Mouse (Mus musculus): ENCODE results near the gene Arhgef10l. TPM values are rescaled to one million over a fixed set of nuclear protein-coding genes. Genes with fewer than 3 reads are reported as not detected.

Arhgef10l gene
- polyA plus RNA-seq, 1 experiment = 85.4 TPM

- Histone ChIP-seq H3K4me1 (ENCODE audit: control insufficient read depth, insufficient read depth, low read length) (no peaks in the 10 kb centered on the region), H3K4me3 (ENCODE audit: insufficient read depth, low read length) (no peak overlapping the region), H3K27ac (ENCODE audit: insufficient read depth, low read depth, low read length) (no peak overlapping the region)
- no peak for TF ChIP-seq POLR2A (IDR thresholded peaks at IDR 0.05; ENCODE audit: borderline replicate concordance, low read depth, low read length)
These were observed 145.1 kb downstream of the Arhgef10l start for GRCm38 (mm10) chr4:140520719-140521118.

- TF ChIP-seq CTCF (IDR thresholded peaks at IDR 0.05; ENCODE audit: low read depth, low read length) (no peak), POLR2A (IDR thresholded peaks at IDR 0.05; ENCODE audit: borderline replicate concordance, low read depth, low read length) (no peak)
- no peak overlapping the region for H3K27ac ChIP-seq (ENCODE audit: insufficient read depth, low read depth, low read length)
- H3K4me1 ChIP-seq (ENCODE audit: control insufficient read depth, insufficient read depth, low read length) = no peaks in the 10 kb centered on the region
- H3K4me3 ChIP-seq (ENCODE audit: insufficient read depth, low read length) = no peak overlapping the region
These were observed 152.0 kb downstream of the Arhgef10l start for GRCm38 (mm10) chr4:140513797-140514196.

GRCm38 (mm10) chr4:140509856-140510255, 156.0 kb downstream of the Arhgef10l start:
- TF ChIP-seq POLR2A (IDR thresholded peaks at IDR 0.05; ENCODE audit: borderline replicate concordance, low read depth, low read length) = no peak
- no peak for TF ChIP-seq CTCF (IDR thresholded peaks at IDR 0.05; ENCODE audit: low read depth, low read length)
- H3K4me1 ChIP-seq (ENCODE audit: control insufficient read depth, insufficient read depth, low read length) = no peaks in the 10 kb centered on the region
- H3K27ac ChIP-seq (ENCODE audit: insufficient read depth, low read depth, low read length) = no peak overlapping the region
- no peak overlapping the region for H3K4me3 ChIP-seq (ENCODE audit: insufficient read depth, low read length)

- no peak overlapping the region for H3K27ac ChIP-seq (ENCODE audit: insufficient read depth, low read depth, low read length)
- no peak for TF ChIP-seq POLR2A (IDR thresholded peaks at IDR 0.05; ENCODE audit: borderline replicate concordance, low read depth, low read length)
- no peaks in the 10 kb centered on the region for H3K4me1 ChIP-seq (ENCODE audit: control insufficient read depth, insufficient read depth, low read length)
- no peak overlapping the region for H3K4me3 ChIP-seq (ENCODE audit: insufficient read depth, low read length)
These were observed 158.6 kb downstream of the Arhgef10l start for GRCm38 (mm10) chr4:140507172-140507714.

- H3K4me1 ChIP-seq (ENCODE audit: control insufficient read depth, insufficient read depth, low read length) = no peaks in the 10 kb centered on the region
- TF ChIP-seq POLR2A (IDR thresholded peaks at IDR 0.05; ENCODE audit: borderline replicate concordance, low read depth, low read length) (no peak), CTCF (IDR thresholded peaks at IDR 0.05; ENCODE audit: low read depth, low read length) (no peak)
- no peak overlapping the region for H3K4me3 ChIP-seq (ENCODE audit: insufficient read depth, low read length)
- no peak overlapping the region for H3K27ac ChIP-seq (ENCODE audit: insufficient read depth, low read depth, low read length)
These were observed 160.2 kb downstream of the Arhgef10l start for GRCm38 (mm10) chr4:140505608-140506002.

- no peak overlapping the region for H3K27ac ChIP-seq (ENCODE audit: insufficient read depth, low read depth, low read length)
- TF ChIP-seq CTCF (IDR thresholded peaks at IDR 0.05; ENCODE audit: low read depth, low read length) = no peak
- no peak for TF ChIP-seq POLR2A (IDR thresholded peaks at IDR 0.05; ENCODE audit: borderline replicate concordance, low read depth, low read length)
- no peak overlapping the region for H3K4me3 ChIP-seq (ENCODE audit: insufficient read depth, low read length)
- no peaks in the 10 kb centered on the region for H3K4me1 ChIP-seq (ENCODE audit: control insufficient read depth, insufficient read depth, low read length)
These were observed 160.7 kb downstream of the Arhgef10l start for GRCm38 (mm10) chr4:140504921-140505607.

GRCm38 (mm10) chr4:140504067-140504913, 161.5 kb downstream of the Arhgef10l start:
- no peak for TF ChIP-seq POLR2A (IDR thresholded peaks at IDR 0.05; ENCODE audit: borderline replicate concordance, low read depth, low read length)
- no peak for TF ChIP-seq CTCF (IDR thresholded peaks at IDR 0.05; ENCODE audit: low read depth, low read length)
- no peaks in the 10 kb centered on the region for H3K4me1 ChIP-seq (ENCODE audit: control insufficient read depth, insufficient read depth, low read length)
- no peak overlapping the region for H3K4me3 ChIP-seq (ENCODE audit: insufficient read depth, low read length)
- H3K27ac ChIP-seq (ENCODE audit: insufficient read depth, low read depth, low read length) = no peak overlapping the region

- Histone ChIP-seq H3K27ac (ENCODE audit: insufficient read depth, low read depth, low read length) (no peak overlapping the region), H3K4me1 (ENCODE audit: control insufficient read depth, insufficient read depth, low read length) (no peaks in the 10 kb centered on the region), H3K4me3 (ENCODE audit: insufficient read depth, low read length) (no peak overlapping the region)
- no peak for TF ChIP-seq CTCF (IDR thresholded peaks at IDR 0.05; ENCODE audit: low read depth, low read length)
- no peak for TF ChIP-seq POLR2A (IDR thresholded peaks at IDR 0.05; ENCODE audit: borderline replicate concordance, low read depth, low read length)
These were observed 165.0 kb downstream of the Arhgef10l start for GRCm38 (mm10) chr4:140500766-140501165.

GRCm38 (mm10) chr4:140499571-140499970, 166.2 kb downstream of the Arhgef10l start:
- Histone ChIP-seq H3K4me3 (ENCODE audit: insufficient read depth, low read length) (no peak overlapping the region), H3K4me1 (ENCODE audit: control insufficient read depth, insufficient read depth, low read length) (no peaks in the 10 kb centered on the region), H3K27ac (ENCODE audit: insufficient read depth, low read depth, low read length) (no peak overlapping the region)
- no peak for TF ChIP-seq CTCF (IDR thresholded peaks at IDR 0.05; ENCODE audit: low read depth, low read length)
- TF ChIP-seq POLR2A (IDR thresholded peaks at IDR 0.05; ENCODE audit: borderline replicate concordance, low read depth, low read length) = no peak

GRCm38 (mm10) chr4:140497169-140497568, 168.6 kb downstream of the Arhgef10l start:
- no peak for TF ChIP-seq POLR2A (IDR thresholded peaks at IDR 0.05; ENCODE audit: borderline replicate concordance, low read depth, low read length)
- no peak for TF ChIP-seq CTCF (IDR thresholded peaks at IDR 0.05; ENCODE audit: low read depth, low read length)
- Histone ChIP-seq H3K4me1 (ENCODE audit: control insufficient read depth, insufficient read depth, low read length) (no peaks in the 10 kb centered on the region), H3K27ac (ENCODE audit: insufficient read depth, low read depth, low read length) (no peak overlapping the region), H3K4me3 (ENCODE audit: insufficient read depth, low read length) (no peak overlapping the region)
